Mouse (Mus musculus): ENCODE data around the gene Ripor1.
A peak's percentile ranks its signal among the peaks of the same experiment; 100 is the strongest.
"Not testable (repeated sequence)": the region's sequence is repeated elsewhere in the genome, so short reads cannot be mapped to it uniquely, and the experiment has no call there.

Ripor1 gene

DNA sequence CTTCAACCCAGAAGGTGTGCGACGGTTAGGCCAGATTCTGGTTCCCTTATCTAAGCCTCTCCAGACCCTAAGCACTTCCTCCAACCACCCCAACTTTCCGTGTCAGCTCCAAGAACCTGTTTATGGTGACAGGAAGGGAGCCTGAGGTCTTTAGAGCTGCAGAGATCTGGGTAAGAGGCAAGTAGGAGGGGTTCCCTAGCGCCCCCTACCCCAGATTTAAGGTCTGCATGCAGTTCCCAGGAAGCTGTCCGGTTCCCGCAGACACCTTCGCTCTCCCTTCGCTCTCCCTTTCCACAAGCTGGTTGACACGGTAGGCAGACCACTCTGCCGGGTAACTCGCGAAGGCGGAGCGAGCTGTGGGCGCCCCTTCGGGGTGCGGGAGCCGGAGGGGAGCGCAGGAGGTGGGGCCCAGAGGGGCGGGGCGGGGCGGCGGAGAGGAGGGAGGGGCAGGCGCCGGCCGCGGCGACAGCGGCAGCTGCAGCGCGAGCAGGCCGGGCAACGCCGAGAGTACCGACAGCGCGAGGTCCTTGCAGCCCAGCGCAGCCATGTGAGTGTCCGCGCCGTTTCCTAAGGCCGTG, at the start of gene Ripor1:
Gene Ripor1 (plus strand): TSS at position 452 of the 578 bp plus-strand sequence.
- peak; percentile 77 to 78 for DNase-seq (ENCODE audit: low spot score in 2 of 2)

GRCm38 (mm10) chr8:105562863-105563262, 42.2 kb upstream of the Ripor1 start:
- no peak for DNase-seq (ENCODE audit: low spot score in 2 of 2)

DNA sequence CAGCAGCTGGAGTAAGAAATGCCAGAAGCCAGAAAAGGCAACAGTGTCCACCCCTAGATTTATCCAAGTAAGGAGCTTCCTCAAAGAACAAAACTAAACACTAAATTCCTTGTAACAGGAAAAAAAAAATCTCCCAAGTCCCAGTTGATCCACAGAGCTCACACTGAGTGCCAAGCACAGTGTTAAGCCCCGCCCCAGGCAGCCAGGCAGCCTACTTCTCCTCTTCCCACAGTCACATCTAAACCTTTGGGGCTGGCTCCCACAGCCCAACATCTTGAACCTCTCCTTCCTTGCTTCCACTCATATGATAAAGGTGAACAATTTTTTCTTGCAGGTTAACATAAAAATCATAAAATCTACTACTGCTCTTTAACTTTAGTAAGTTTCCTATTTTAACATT, 41.2 kb upstream of the Ripor1 start:
- no peak for DNase-seq (ENCODE audit: low spot score in 2 of 2)

DNA sequence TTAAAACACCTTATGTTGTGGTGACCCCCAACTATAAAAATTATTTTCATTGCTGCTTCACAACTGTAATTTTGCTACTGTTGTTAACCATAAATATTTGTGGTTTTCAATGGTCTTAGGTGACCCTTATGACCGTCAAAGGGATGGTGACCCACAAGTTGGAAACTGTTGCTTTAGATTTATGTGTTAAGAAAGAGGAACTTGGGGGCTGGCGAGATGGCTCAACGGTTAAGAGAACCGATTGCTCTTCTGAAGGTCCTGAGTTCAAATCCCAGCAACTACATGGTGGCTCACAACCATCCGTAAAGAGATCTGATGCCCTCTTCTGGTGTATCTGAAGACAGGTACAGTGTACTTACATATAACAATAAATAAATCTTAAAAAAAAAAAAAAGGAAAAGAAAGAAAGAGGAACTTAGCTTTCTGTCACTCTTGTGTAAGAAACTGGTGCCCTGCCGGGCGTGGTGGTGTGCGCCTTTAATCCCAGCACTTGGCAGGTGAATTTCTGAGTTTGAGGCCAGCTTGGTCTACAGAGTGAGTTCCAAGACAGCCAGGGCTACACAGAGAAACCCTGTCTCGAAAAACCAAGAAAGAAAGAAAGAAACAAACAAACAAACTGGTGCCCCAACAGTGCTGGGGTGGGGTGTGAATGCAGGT, 40.4 kb upstream of the Ripor1 start:
- DNase-seq (ENCODE audit: low spot score in 2 of 2): not testable (repeated sequence)

DNA sequence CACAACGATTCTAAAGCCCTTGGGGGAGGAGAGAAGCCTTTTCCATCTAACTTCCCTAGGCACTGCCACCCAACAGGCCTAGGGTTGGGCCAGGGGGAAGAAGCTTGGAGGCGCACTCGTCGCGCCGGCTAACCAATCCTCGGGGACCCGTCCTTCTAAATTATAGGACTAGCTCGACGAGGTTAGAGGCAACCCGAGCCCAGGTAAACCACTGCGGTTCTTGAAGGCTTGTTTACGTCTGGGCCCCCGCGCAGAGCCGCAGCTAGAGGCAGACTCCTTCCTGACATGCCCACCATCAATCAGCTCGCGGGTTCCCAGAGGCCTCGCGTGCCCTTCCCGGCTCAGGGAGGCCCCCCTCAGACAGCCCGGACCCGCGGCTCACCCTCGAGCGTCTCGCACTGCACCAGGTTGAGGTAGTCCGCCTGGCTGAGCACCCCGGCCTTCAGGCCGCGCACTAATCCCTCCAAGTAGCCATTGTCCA, 39.6 kb upstream of the Ripor1 start:
- peak in 1 of 2 experiments; percentile 20 for DNase-seq (ENCODE audit: low spot score in 2 of 2)

GRCm38 (mm10) chr8:105565952-105566702, 38.9 kb upstream of the Ripor1 start, which contains the start of gene Atp6v0d1:
Atp6v0d1 (minus strand) TSS chr8:105566047.
- DNase-seq (ENCODE audit: low spot score in 2 of 2): peak; percentile 100

- no peak for DNase-seq (ENCODE audit: low spot score in 2 of 2)
These were observed 38.1 kb upstream of the Ripor1 start for GRCm38 (mm10) chr8:105566703-105567595.

- no peak for DNase-seq (ENCODE audit: low spot score in 2 of 2)
These were observed 33.2 kb upstream of the Ripor1 start for GRCm38 (mm10) chr8:105571810-105572209.

DNA sequence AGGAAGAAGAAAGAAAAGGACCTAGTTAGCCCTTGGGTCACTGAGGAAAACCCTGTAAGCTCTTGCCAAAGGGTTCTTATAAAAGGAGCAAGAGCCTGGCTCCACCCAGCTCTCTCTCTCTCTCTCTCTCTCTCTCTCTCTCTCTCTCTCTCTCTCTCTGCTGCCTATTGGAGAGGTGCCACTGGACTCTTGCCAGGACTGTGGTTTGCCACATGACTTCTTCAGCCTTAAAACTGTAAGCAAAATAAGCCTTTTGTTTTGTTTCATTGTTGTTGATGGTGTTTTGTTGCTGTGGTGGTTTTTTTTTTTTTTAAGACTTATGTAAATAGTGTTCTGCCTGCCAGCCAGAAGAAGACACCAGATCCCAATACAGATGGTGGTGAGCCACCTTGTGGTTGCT, 31.6 kb upstream of the Ripor1 start:
- no peak for DNase-seq (ENCODE audit: low spot score in 2 of 2)

- DNase-seq (ENCODE audit: low spot score in 2 of 2): no peak
These were observed 30.3 kb upstream of the Ripor1 start for GRCm38 (mm10) chr8:105574741-105575140.

DNA sequence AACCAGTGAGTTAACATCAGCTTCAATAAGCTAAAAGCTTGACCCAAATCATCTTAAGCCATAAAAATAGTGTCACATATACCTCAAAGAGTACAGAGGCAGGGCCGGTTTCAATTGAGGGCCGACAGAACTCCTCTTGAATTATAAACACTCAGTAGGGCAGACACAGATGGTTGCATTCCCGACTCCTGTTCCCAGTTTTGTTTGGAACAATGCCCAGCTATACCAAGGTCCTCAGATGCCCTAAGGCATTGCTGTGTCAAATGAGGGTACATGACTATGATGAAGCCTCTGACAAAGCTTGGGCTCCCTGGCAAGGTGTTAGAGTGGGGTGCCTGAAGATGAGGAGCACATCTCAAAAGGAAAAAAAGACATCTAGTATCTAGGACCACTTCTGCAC, 29.5 kb upstream of the Ripor1 start:
- no peak for DNase-seq (ENCODE audit: low spot score in 2 of 2)

DNA sequence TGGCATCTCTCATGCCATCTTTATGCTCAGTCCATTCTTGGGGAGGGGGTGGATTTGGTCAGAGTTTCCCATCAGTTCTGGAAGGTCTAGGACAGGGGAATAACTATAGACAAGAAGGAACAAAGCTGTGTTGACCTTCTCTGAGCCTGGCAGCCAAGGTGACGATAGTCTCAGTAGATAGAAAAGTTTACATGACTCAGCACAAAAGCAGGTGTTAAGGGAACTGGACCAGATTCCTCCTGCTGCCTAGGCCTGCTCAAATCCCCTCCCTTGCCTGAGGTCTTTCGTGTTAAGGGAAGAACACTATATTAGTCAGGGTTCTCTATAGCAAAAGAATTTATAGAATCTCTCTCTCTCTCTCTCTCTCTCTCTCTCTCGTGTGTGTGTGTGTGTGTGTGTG, 25.3 kb upstream of the Ripor1 start:
- no peak for DNase-seq (ENCODE audit: low spot score in 2 of 2)

DNA sequence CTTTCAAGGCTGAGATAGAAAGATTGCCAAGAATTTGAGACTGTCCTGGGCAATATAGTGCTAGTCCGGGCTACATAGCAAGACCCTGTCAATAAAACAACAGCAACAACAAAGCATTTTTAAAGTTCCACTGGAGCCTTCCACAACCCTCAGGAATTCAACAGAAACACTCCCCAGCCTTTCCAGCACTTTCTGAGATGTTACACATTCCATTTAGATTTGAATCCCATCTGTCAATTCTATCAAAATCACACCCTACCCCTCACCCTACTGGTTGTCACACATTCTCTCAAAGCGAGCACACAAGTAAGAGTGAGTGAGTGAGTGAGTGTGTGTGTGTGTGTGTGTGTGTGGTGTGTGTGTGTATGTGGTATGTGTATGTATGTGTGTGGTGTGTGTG, 12.6 kb upstream of the Ripor1 start:
- DNase-seq (ENCODE audit: low spot score in 2 of 2): no peak

GRCm38 (mm10) chr8:105593859-105594258, 11.2 kb upstream of the Ripor1 start:
- DNase-seq (ENCODE audit: low spot score in 2 of 2): peak; percentile 74 to 81

GRCm38 (mm10) chr8:105594451-105595242, 10.4 kb upstream of the Ripor1 start:
- no peak for DNase-seq (ENCODE audit: low spot score in 2 of 2)

DNA sequence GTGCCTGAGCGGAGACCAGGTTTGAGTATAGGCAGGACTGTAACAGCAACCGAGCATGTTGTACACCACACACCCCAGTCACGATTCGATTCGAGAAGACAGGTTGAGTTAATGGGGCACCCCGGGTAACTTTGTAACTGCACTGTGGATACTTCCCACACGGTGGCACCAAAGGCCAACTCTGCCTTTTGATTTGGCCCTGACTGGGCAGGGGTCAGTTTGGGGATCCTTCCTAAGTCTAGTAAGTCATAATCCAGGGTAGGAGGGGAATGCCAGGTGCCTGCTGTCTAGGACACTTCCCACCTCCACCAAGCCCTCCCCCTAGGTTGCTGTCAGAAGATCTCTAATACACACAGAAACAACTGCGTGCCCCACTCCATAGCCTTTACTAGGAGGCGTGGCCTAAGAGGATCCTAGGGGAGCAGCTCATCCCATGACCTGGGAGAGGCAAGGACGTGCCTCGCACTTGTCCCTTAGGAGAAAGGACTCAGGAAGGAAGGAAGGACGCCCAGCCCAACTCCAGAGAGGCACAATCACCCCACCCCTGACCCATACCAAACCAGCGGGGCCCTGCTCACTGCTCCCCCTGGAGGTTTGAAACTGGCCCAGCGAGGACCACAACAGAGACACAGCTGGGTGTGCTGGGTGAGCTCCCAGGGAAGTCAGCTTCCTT, 8.6 kb upstream of the Ripor1 start:
- DNase-seq (ENCODE audit: low spot score in 2 of 2): peak; percentile 89 to 92

GRCm38 (mm10) chr8:105598777-105599176, 6.3 kb upstream of the Ripor1 start:
- no peak for DNase-seq (ENCODE audit: low spot score in 2 of 2)

DNA sequence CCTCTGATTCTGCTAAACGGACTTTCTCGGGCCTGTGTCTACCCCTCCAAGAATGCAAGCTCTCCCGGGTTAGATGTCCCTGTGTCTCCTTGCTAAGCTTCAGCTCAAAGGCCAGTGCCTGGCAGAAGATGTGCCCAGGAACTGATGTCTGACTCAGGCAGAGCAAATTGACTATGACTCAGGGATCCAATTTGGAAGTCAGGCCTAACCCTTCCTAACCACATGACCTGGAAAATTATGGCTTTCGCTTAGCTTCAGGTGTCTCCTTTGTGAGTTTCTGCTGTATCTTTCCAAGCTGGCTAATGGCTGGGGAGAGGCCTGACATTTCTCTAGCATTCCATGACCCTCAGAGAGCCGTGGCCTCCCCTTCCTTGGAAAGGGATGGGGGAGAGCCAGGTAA, 3.8 kb upstream of the Ripor1 start:
- no peak for DNase-seq (ENCODE audit: low spot score in 2 of 2)

GRCm38 (mm10) chr8:105602540-105602939, 2.5 kb upstream of the Ripor1 start:
- DNase-seq (ENCODE audit: low spot score in 2 of 2): not testable (repeated sequence)

DNA sequence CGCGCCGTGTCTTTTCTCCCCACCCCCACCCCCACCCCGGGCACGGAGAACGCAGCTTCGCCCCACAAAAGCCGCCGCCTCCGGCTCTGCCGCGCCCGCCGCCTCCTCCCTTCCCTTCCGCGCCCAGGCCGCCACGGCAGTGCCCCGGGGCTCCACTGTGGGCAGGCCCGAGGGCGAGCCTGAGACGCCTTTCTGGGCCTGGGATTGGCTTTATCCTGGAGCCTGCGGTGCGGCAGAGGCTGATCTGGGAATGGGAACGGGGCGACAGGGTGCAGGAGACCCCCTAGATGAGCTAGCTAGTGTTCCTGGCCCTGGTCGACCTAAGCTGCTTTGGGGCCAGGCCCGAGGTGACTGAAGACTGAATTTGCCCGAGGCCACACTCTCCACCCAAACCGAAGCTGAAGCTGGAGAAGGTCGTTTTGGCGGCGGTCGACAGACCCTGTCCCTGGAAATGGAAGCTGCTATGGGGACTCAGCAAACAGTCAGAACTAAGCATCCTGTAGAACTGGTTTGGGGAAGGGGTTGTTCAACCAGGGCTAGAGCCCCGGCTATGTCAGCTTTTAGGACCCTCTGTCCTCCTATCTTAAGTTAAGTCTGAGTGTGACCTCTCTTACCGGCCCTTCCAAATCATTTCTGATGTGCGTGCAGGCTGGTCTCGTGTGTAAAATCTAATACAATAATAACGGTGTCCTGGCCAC, 585 bp downstream of the Ripor1 start:
- peak; percentile 43 to 55 for DNase-seq (ENCODE audit: low spot score in 2 of 2)

All from heart, adult 9 months (tissue).